Mouse (Mus musculus): ENCODE measurements at regions not wholly inside any gene's neighbourhood (a gene's known extent, or its start where the extent isn't known, plus 50 kb on each side); places are given as distances from the start of the nearest gene placed in this dataset.

DNA sequence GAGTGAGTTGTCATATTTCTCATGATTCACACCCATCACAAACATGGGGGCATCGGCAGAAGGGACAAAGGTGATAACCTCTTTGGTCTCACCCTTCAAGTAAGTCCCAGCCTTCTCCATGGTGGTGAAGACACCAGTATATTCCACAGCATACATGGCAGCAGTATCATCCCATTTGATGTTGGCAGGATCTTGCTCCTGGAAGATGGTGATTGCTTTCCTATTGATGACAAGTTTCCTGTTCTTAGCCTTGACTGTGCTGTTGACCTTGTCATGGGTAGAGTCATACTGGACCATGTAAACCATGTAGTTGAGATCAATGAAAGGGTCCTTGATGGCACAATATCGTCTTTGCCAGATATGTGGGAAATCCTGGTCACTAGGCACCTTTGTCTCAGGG is 180.4 kb upstream of the Slc30a5 start:
- Histone ChIP-seq H3K4me3 (no peak overlapping the region), H3K36me3 (ENCODE audit: control insufficient read depth, insufficient read depth) (no peaks in the 10 kb centered on the region), H3K4me2 (ENCODE audit: low read depth) (no peak overlapping the region), H3ac (ENCODE audit: control insufficient read depth, insufficient read length) (no peak overlapping the region), H3K27me3 (ENCODE audit: control insufficient read depth, insufficient read depth, insufficient read length) (no peaks in the 10 kb centered on the region), H3K79me2 (ENCODE audit: control insufficient read depth, insufficient read depth) (no peaks in the 10 kb centered on the region)
- TF ChIP-seq MYOD1 (IDR thresholded peaks at IDR 0.05; ENCODE audit: control insufficient read depth in 1 of 3, insufficient read length in 2 of 3, low read depth in 2 of 3) (no peak), MYOG (IDR thresholded peaks at IDR 0.05; ENCODE audit: control insufficient read depth in 1 of 3, insufficient read depth in 1 of 3, insufficient read length in 2 of 3, low read depth in 2 of 3) (no peak), POLR2A (IDR thresholded peaks at IDR 0.05; ENCODE audit: insufficient read length, low read depth) (no peak), TCF3 (IDR thresholded peaks at IDR 0.05; ENCODE audit: insufficient read length, low read depth) (no peak), REST (IDR thresholded peaks at IDR 0.05; ENCODE audit: insufficient read depth, insufficient read length) (no peak), SRF (IDR thresholded peaks at IDR 0.05; ENCODE audit: control insufficient read depth, insufficient read length, low read depth) (no peak), E2F4 (IDR thresholded peaks at IDR 0.05; ENCODE audit: insufficient read depth) (no peak), TCF12 (IDR thresholded peaks at IDR 0.05; ENCODE audit: insufficient read depth, poor library complexity, severe bottlenecking) (no peak), USF1 (IDR thresholded peaks at IDR 0.05; ENCODE audit: low read depth) (no peak), POLR2AphosphoS2 (IDR thresholded peaks at IDR 0.05; ENCODE audit: insufficient read length, low read depth) (no peak), MAX (IDR thresholded peaks at IDR 0.05; ENCODE audit: low read depth) (no peak), CEBPB (IDR thresholded peaks at IDR 0.05; ENCODE audit: insufficient read depth, poor library complexity, severe bottlenecking) (no peak)

GRCm38 (mm10) chr13:100990646-100991045 is 157.4 kb upstream of the Slc30a5 start:
- TF ChIP-seq MAX (IDR thresholded peaks at IDR 0.05; ENCODE audit: low read depth) (no peak), POLR2AphosphoS2 (IDR thresholded peaks at IDR 0.05; ENCODE audit: insufficient read length, low read depth) (no peak), POLR2A (IDR thresholded peaks at IDR 0.05; ENCODE audit: insufficient read length, low read depth) (no peak), CEBPB (IDR thresholded peaks at IDR 0.05; ENCODE audit: insufficient read depth, poor library complexity, severe bottlenecking) (no peak), USF1 (IDR thresholded peaks at IDR 0.05; ENCODE audit: low read depth) (no peak), TCF12 (IDR thresholded peaks at IDR 0.05; ENCODE audit: insufficient read depth, poor library complexity, severe bottlenecking) (no peak), MYOD1 (IDR thresholded peaks at IDR 0.05; ENCODE audit: control insufficient read depth in 1 of 3, insufficient read length in 2 of 3, low read depth in 2 of 3) (peak in 2 of 3 experiments; percentile 54 to 83), SRF (IDR thresholded peaks at IDR 0.05; ENCODE audit: control insufficient read depth, insufficient read length, low read depth) (no peak), REST (IDR thresholded peaks at IDR 0.05; ENCODE audit: insufficient read depth, insufficient read length) (no peak), TCF3 (IDR thresholded peaks at IDR 0.05; ENCODE audit: insufficient read length, low read depth) (peak; percentile 38), MYOG (IDR thresholded peaks at IDR 0.05; ENCODE audit: control insufficient read depth in 1 of 3, insufficient read depth in 1 of 3, insufficient read length in 2 of 3, low read depth in 2 of 3) (peak in 2 of 3 experiments; percentile 62 to 76), E2F4 (IDR thresholded peaks at IDR 0.05; ENCODE audit: insufficient read depth) (no peak)
- no peaks in the 10 kb centered on the region for H3K79me2 ChIP-seq (ENCODE audit: control insufficient read depth, insufficient read depth)
- H3K27me3 ChIP-seq (ENCODE audit: control insufficient read depth, insufficient read depth, insufficient read length) = no peaks in the 10 kb centered on the region
- no peak overlapping the region for H3ac ChIP-seq (ENCODE audit: control insufficient read depth, insufficient read length)
- no peak overlapping the region for H3K4me3 ChIP-seq
- no peaks in the 10 kb centered on the region for H3K36me3 ChIP-seq (ENCODE audit: control insufficient read depth, insufficient read depth)
- H3K4me2 ChIP-seq (ENCODE audit: low read depth) = no peak overlapping the region

- no peak overlapping the region for H3K4me2 ChIP-seq (ENCODE audit: low read depth)
- no peak overlapping the region for H3K4me3 ChIP-seq
- no peak overlapping the region for H3ac ChIP-seq (ENCODE audit: control insufficient read depth, insufficient read length)
- H3K79me2 ChIP-seq (ENCODE audit: control insufficient read depth, insufficient read depth) = no peaks in the 10 kb centered on the region
- TF ChIP-seq TCF3 (IDR thresholded peaks at IDR 0.05; ENCODE audit: insufficient read length, low read depth) (no peak), MAX (IDR thresholded peaks at IDR 0.05; ENCODE audit: low read depth) (no peak), REST (IDR thresholded peaks at IDR 0.05; ENCODE audit: insufficient read depth, insufficient read length) (no peak)
- H3K27me3 ChIP-seq (ENCODE audit: control insufficient read depth, insufficient read depth, insufficient read length) = no peaks in the 10 kb centered on the region
- H3K36me3 ChIP-seq (ENCODE audit: control insufficient read depth, insufficient read depth) = no peaks in the 10 kb centered on the region
These were observed 155.7 kb upstream of the Slc30a5 start for GRCm38 (mm10) chr13:100988671-100989531.

DNA sequence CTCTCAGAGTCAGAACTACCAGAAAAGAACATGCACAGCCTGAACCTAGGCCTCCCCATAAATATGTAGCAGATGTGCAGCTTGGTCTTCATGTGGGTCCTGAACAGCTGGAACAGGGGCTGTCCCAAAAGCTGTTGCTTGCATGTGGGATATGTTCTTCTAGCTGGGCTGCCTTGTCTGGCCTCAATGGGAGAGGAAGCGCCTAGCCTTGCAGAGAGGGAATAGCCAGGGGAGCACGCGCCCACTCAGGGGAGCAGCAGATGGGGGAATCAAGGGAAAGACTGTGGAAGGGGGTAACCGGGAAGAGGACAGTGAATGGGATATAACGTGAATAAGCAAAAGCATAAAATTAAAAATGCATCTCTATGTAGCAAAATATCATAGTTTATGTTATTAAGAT is 154.9 kb upstream of the Slc30a5 start:
- Histone ChIP-seq H3ac (ENCODE audit: control insufficient read depth, insufficient read length) (no peak overlapping the region), H3K4me2 (ENCODE audit: low read depth) (no peak overlapping the region), H3K27me3 (ENCODE audit: control insufficient read depth, insufficient read depth, insufficient read length) (no peaks in the 10 kb centered on the region), H3K36me3 (ENCODE audit: control insufficient read depth, insufficient read depth) (no peaks in the 10 kb centered on the region), H3K79me2 (ENCODE audit: control insufficient read depth, insufficient read depth) (no peaks in the 10 kb centered on the region), H3K4me3 (no peak overlapping the region)
- TF ChIP-seq USF1 (IDR thresholded peaks at IDR 0.05; ENCODE audit: low read depth) = no peak
- TF ChIP-seq MYOG (IDR thresholded peaks at IDR 0.05; ENCODE audit: control insufficient read depth in 1 of 3, insufficient read depth in 1 of 3, insufficient read length in 2 of 3, low read depth in 2 of 3) = no peak
- no peak for TF ChIP-seq E2F4 (IDR thresholded peaks at IDR 0.05; ENCODE audit: insufficient read depth)
- TF ChIP-seq POLR2AphosphoS2 (IDR thresholded peaks at IDR 0.05; ENCODE audit: insufficient read length, low read depth) = no peak
- TF ChIP-seq POLR2A (IDR thresholded peaks at IDR 0.05; ENCODE audit: insufficient read length, low read depth) = no peak
- no peak for TF ChIP-seq MAX (IDR thresholded peaks at IDR 0.05; ENCODE audit: low read depth)
- TF ChIP-seq REST (IDR thresholded peaks at IDR 0.05; ENCODE audit: insufficient read depth, insufficient read length) = no peak
- no peak for TF ChIP-seq MYOD1 (IDR thresholded peaks at IDR 0.05; ENCODE audit: control insufficient read depth in 1 of 3, insufficient read length in 2 of 3, low read depth in 2 of 3)
- no peak for TF ChIP-seq SRF (IDR thresholded peaks at IDR 0.05; ENCODE audit: control insufficient read depth, insufficient read length, low read depth)
- no peak for TF ChIP-seq CEBPB (IDR thresholded peaks at IDR 0.05; ENCODE audit: insufficient read depth, poor library complexity, severe bottlenecking)
- no peak for TF ChIP-seq TCF12 (IDR thresholded peaks at IDR 0.05; ENCODE audit: insufficient read depth, poor library complexity, severe bottlenecking)
- no peak for TF ChIP-seq TCF3 (IDR thresholded peaks at IDR 0.05; ENCODE audit: insufficient read length, low read depth)
